Mouse (Mus musculus) T-helper 17 cell (primary cell): ENCODE measurements around the gene Snapc3.
"Not testable (repeated sequence)": the region's sequence is repeated elsewhere in the genome, so short reads cannot be mapped to it uniquely, and the experiment has no call there.

Experiments
- in situ Hi-C, 2 experiments: fragments of 300-600 bp; cut with MboI, MseI; formaldehyde crosslinking; loops; 1 replicate in 1 of 2; 2 replicates in 1 of 2; pipeline ENCODE4 v1.15.1; 2025; ENCODE audit warnings: high pct_unique_total_duplicates in 2 of 2

Snapc3 gene

GRCm38 (mm10) chr4:83489121-83489520 is 71.6 kb downstream of the Snapc3 start:
- in situ Hi-C loops, result no loop called here

DNA sequence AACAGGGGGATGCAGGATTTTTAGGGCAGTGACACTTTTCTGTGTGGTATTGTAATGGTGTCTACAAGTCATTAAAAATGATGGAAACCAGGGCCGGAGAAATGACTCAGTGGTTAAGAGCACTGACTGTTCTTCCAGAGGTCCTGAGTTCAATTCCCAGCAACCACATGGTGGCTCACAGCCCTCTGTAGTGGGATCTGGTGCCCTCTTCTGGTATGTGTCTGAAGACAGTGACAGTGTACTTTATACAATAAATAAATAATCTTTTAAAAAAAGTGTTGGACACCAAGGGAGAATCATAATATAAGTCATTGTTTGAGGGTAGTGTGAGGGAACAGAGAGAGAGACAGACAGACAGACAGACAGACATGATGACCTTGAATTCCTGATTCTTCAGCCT is 75.6 kb downstream of the Snapc3 start:
- in situ Hi-C loops, result no loop called here

GRCm38 (mm10) chr4:83497013-83497412 is 79.5 kb downstream of the Snapc3 start:
- in situ Hi-C loops, result not testable (repeated sequence)

DNA sequence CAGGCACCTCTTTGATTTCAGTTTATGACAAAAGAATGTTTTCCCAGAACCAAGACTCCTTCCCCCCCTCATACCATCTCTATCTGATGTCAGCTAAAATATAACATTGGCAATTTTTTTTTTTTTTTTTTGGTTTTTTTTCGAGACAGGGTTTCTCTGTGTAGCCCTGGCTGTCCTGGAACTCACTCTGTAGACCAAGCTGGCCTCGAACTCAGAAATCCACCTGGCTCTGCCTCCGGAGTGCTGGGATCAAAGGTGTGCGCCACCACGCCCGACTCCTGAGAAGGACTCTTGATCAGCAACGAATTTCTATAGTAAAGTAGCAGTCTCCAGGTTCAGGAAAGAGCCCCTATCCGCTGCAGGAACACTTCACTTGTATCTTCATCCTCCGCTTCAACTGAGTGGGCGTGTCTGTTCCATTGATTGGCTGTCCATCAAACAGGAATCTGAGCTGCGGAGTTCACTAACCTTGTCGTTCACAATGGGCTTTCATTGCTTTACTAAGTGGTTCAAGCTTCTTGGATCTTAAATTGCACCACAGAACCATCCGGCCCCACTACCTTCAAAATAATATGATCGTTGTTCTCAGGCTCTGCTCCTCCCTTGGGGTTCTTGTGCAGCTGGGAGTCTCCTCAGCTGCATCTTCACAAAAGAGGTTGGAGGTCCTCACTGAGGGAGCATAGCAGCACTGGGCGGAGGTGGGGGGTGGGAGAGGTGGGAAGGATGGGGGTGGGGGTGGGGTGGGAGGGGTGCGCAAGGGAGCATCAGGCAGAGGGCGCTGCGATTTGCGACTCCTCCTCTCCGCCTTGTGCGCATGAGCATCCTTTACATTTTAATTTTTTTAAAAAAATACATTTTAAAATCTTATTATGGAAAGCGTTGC is 82.9 kb downstream of the Snapc3 start:
- in situ Hi-C loops, result no loop called here

- in situ Hi-C loops, result no loop called here
Observed at GRCm38 (mm10) chr4:83501037-83501430, 83.5 kb downstream of the Snapc3 start.

DNA sequence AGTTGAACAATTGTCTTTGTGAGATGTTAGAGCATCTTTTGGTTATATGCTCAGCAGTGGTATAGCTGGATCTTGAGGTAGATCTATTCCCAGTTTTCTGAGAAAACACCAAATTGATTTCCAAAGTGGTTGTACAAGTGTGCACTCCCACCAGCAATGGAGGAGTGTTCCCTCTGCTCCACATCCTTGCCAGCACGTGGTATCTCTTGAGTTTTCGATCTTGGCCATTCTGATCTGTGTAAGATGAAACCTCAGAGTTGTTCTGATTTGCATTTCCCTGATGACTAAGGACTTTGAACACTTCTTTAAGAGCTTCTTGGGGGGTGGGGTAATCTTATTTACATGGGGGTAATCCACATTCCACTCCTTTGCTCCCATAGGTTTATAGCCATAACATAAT is 92.1 kb downstream of the Snapc3 start:
- in situ Hi-C loops, result no loop called here

- in situ Hi-C loops, result no loop called here
Observed at GRCm38 (mm10) chr4:83511083-83511482, 93.6 kb downstream of the Snapc3 start.

- in situ Hi-C loops, result no loop called here
Observed at GRCm38 (mm10) chr4:83512217-83512616, 94.7 kb downstream of the Snapc3 start.

- in situ Hi-C loops, result no loop called here
Observed at GRCm38 (mm10) chr4:83512644-83513043, 95.1 kb downstream of the Snapc3 start.

DNA sequence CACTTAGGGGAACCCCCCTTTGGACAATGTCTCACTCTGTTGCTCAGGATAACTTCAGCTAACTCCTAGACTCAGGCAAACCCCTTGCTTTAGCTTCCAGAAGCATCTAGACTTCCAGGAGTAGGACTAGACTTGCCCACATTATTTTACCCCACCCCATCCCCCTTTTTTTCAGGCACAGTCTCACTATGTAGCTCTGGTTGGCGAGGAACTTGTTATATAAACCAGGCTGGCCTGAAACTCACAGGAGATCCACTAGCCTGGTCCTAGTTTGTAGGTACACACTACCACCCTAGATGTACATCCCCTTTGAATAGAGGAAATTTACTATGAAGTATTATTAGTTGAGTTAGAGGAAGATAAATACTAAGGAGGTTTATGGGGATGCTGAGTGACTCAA is 96.7 kb downstream of the Snapc3 start:
- in situ Hi-C loops, result no loop called here

DNA sequence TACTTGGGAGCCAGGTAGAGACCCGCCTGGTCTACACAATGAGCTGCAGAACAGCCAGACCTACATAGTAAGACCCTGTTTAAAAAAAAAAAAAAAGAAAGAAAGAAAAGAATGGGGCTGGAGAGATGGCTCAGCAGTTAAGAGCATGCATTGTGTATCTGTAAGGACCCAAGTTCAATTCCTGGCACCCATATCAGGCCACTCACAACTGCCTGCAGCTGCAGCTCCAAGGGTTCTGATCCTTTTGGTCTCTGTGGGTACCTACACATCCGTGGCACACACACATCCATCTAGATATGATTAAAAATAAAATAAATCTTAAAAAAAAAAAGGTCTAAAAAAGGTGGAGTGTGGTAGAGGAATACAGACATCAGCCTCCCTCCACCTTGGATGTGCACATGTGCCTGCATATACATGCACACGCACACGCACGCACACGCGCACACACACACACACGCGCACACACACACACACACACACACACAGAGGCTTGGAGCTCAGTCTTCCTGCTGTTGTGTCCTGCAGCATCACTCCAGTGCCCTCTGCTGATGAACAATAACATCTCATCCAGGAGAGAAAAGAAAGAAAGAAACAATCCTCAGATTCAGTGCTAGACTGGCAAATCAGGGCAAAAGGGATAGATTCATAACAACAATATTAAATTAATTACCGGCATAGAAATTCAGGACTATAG is 97.6 kb downstream of the Snapc3 start:
- in situ Hi-C loops, result no loop called here

DNA sequence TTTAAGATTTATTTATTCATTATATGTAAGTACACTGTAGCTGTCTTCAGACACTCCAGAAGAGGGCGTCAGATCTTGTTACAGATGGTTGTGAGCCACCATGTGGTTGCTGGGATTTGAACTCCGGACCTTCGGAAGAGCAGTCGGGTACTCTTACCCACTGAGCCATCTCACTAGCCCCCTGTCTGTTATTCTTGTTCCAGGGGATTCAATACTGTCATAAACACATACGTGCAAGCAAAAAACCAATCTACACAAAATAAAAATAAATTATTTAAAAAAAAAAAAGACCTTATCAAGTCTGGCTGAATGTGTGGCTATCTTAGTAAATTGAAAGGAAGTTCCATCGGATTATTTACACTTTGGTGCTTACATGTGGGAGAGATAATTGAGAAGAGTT is 98.6 kb downstream of the Snapc3 start:
- in situ Hi-C loops, result not testable (repeated sequence)
